Mouse (Mus musculus): ENCODE data around the gene Nsun6. TPM values are rescaled to one million over a fixed set of nuclear protein-coding genes. Genes with fewer than 3 reads are reported as not detected.

Gene Nsun6
- total RNA-seq, 2 experiments from 2014 or later, result 7.3 to 10.7 TPM

DNA sequence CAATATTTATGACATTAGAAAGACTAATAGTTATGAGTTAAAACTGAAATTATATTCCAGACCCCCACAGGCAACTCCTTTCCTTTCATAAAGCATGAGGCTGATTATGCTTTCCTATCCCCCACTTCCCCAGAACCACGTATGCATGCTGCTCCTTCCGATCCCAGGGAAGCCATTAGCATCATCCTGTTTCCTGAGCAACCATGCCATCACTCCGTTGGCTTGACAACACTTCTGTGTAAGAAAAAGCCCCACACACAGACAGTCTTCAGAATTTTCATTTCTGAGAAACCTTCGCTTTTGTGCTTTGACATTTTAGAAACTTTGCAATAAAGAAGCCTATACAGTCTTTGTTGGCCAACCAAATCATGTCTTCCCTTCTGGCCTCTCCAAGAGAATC, 58.8 kb downstream of the Nsun6 start:
- no peak for DNase-seq (ENCODE audit: low spot score in 2 of 2)

DNA sequence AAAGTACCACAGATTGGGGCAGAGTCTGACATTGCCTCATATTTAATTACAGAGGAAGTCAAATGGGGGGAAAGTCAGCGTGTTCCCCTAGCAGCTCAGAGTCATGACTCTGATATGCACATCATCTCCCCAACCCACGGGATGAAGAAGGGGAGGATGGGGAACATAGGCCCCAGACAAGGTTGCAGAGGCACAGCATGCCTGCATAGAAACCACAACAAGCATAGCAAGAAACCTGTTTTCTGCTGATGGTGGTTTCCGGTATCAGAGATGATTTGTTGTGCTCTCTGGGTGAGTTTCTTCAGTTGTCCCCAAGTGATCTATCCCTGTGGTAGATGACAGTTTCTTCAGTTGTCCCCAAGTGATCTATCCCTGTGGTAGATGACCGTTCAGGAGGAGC, 62.3 kb downstream of the Nsun6 start:
- DNase-seq (ENCODE audit: low spot score in 2 of 2), result no peak

DNA sequence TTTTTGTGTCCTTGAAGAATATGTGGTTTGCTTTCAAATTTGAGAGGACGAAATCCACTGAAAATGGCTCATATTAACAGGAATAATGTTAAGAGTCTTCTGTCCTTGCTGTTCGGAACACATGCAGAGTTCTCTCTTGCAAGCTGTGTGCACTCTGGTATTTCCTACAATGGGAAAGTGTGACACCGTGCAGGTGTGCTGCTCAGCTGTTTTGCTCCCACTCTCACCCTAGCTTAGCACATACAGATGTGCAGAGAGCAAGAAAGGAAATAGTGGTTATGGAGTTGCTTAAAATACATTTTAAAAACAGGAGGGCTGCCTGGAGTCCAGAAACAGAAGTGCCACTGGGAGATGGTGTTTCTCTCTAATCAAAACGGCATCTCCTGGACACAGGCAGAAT, 65.5 kb downstream of the Nsun6 start:
- no peak for DNase-seq (ENCODE audit: low spot score in 2 of 2)

DNA sequence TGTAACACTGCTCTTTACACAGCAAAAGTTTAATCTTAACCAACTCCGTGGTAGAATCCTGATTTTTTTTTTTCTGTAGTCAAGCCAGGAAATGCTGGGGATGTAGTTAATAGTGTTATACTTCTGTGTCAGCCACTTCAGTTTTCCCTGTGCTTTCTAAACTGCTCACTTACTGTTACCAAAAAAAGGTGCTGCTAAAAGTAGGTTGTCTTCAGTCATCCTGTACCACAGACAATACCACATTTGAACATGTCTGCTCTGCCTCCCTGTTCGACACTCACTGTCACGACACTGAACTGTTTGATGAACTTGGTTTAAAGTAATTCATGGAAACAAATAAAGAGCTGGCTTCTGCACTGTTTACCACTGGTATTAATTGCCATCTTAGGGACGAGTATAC, 66.4 kb downstream of the Nsun6 start:
- no peak for DNase-seq (ENCODE audit: low spot score in 2 of 2)

DNA sequence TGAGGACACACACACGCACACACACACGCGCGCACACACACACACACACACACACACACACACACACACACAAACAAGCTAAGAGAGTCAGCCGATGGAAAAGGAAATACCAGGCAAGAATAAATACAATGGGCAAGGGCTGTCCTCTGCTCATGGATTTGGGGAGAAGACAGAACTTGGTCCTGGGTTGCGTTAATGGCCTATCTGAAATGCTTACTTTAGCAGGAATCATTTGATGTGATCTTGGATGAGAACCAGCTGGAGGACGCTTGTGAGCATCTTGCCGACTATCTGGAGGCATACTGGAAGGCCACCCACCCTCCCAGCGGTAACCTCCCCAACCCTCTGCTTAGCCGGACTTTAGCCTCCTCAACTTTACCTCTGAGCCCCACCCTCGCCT, 70.8 kb downstream of the Nsun6 start:
- DNase-seq (ENCODE audit: low spot score in 2 of 2), result no peak

DNA sequence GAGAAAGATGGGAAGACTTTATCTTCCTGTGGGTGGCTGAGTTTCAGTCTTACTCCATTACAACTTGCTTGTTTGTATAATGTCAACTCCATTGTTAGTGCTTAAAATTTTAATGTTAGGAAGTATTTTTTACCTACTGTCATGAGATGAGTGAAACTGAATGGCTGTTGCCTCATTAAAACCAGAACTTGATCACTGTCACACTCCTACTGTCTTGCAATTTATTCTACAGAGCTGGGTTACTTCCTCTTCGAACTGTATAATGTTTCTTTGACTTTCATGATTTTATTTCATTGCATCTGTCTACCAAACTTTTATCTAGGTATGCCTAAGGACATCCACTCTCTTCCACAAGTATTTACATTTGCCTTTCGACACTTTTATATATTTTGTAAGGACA, 93.4 kb downstream of the Nsun6 start:
- no peak for DNase-seq (ENCODE audit: low spot score in 2 of 2)

DNA sequence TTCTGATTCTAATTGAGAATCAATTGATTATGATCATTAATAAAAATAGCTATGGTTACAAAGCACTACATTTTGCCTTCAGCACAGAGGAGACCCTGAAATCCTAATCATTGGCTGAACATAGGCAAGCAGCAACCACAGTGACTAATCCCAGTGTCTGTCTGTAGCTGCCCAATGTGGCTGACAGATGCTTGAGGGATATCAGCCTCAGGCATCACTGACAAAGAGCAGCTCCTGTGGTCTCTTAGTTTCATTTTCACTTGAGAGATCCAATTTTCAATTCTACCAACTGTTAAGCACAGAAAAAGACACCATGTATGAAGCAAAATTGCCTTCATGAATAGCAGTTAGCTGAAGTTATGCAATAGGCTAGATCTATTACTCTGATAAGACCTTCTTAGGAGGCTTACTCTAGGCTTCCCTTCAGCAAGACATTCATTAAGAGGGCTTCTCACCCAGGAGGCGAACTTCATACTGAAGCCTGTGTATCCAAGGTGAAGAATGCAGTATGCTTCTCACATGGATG, 93.8 kb downstream of the Nsun6 start:
- no peak for DNase-seq (ENCODE audit: low spot score in 2 of 2)

DNA sequence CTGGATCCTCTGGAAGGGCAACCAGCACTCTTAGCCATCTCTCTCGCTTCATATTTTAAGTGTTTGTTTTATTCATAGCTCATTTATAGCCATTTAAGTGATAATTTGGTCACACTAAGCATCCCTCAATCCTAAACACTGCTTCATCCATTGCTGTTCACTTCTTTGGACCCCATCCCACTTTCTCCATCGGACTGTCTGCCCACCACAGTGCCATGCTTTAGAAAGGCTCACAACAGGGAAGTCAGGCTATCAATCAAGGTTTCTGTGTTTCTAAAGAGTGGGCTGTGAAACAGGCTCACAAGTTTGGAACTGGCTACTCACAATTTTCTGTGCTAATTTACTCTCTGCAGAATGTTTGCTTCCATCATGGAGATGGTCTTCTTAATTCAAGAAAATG, 101.8 kb downstream of the Nsun6 start:
- DNase-seq (ENCODE audit: low spot score in 2 of 2), result no peak

Other genes starting within 250 kb of the Nsun6 start
- gene Arl5b, start 5.7 kb downstream of the Nsun6 start, total RNA-seq (2021), result 10 to 100 TPM; 23.0 to 27.2 TPM

All from adrenal gland, adult 18-20 months (tissue).